Comparison of ENCODE assay signal across 21 mouse cellular contexts in genomic region chr4:45267883-45268282, GRCm38 (mm10). TPM values are rescaled to one million over a fixed set of nuclear protein-coding genes. Genes with fewer than 3 reads are reported as not detected.
DNase-seq lines count a peak whose midpoint lies in the region; ATAC-seq lines count a peak whose summit lies in the region.
"Had no signal": no experiment of that assay in that cellular context is flagged by ENCODE, and none has a peak within 500 bp of the region (broad histone marks: within the 10 kb centered on the region; RNA-seq: fewer than 3 reads in every experiment).

No protein-coding gene starts in this region.

- WGBS in liver, embryonic 13.5 days (ENCODE audit: insufficient replicate concordance) = 14% methylated on average over 3 of the region's 3 CpGs

- peak; percentile 89 for ATAC-seq in liver, embryonic 13.5 days (ENCODE audit: low read depth)
- ATAC-seq: forebrain, embryonic 13.5 days; hindbrain, embryonic 16.5 days had no signal

- peak; percentile 11 for DNase-seq in thymus, postnatal 14 days
- no peak for DNase-seq in thymus, postnatal 4 days
- peak; percentile 67 for DNase-seq in c-Kit-positive CD71-positive TER-119-negative erythroid progenitor cells, embryonic 14.5 days (ENCODE audit: low read depth)
- peak; percentile 51 for DNase-seq in liver, embryonic 13.5 days
- no peak for DNase-seq in urinary bladder, postnatal 14 days (ENCODE audit: low spot score)
- no peak for DNase-seq in kidney, postnatal 4 days
- DNase-seq in right cerebral cortex, postnatal 36 days (ENCODE audit: low spot score in 2 of 2) = no peak
- DNase-seq: B cell, adult 2 months; cerebellum, adult 9-11 months; gastrocnemius, postnatal 10 days; heart, adult 18-20 months; heart, postnatal 36 days; kidney, adult 11 months; kidney, postnatal 10 days; left cerebral cortex, postnatal 4 days; lung, postnatal 14 days had no signal

- peaks cover 28% of the 10 kb centered on the region for H3K4me1 ChIP-seq in liver, embryonic 13.5 days (replicated peaks)

- no peak overlapping the region for H3K4me3 ChIP-seq in liver, embryonic 13.5 days (replicated peaks)
- H3K4me3 ChIP-seq: embryonic facial prominence, embryonic 12.5 days; erythroblast, embryonic 14.5 days; forebrain, embryonic 13.5 days; midbrain, embryonic 12.5 days had no signal

- H3K27ac ChIP-seq in liver, embryonic 13.5 days = peak overlapping the region; percentile 53; the same call in 1 of the 2 replicates
- H3K27ac ChIP-seq: embryonic facial prominence, embryonic 12.5 days; forebrain, embryonic 13.5 days; midbrain, embryonic 12.5 days had no signal

- H3K36me3 ChIP-seq in liver, embryonic 13.5 days = no peaks in the 10 kb centered on the region
- H3K36me3 ChIP-seq: embryonic facial prominence, embryonic 12.5 days; midbrain, embryonic 12.5 days had no signal

- H3K27me3 ChIP-seq in liver, embryonic 13.5 days = no peaks in the 10 kb centered on the region; the same call in 1 of the 2 replicates
- H3K27me3 ChIP-seq: embryonic facial prominence, embryonic 12.5 days; forebrain, embryonic 13.5 days; midbrain, embryonic 12.5 days had no signal

- H3K9me3 ChIP-seq in liver, embryonic 13.5 days (replicated peaks) = no peaks in the 10 kb centered on the region
- H3K9me3 ChIP-seq: embryonic facial prominence, embryonic 12.5 days; forebrain, embryonic 13.5 days; midbrain, embryonic 12.5 days had no signal

- peak overlapping the region; percentile 32 for H3K4me2 ChIP-seq in liver, embryonic 13.5 days
- H3K4me2 ChIP-seq: embryonic facial prominence, embryonic 12.5 days; forebrain, embryonic 13.5 days; midbrain, embryonic 12.5 days had no signal

- peak overlapping the region; percentile 41; the same call in 1 of the 2 replicates for H3K9ac ChIP-seq in liver, embryonic 13.5 days
- H3K9ac ChIP-seq: embryonic facial prominence, embryonic 12.5 days; forebrain, embryonic 13.5 days; midbrain, embryonic 12.5 days had no signal

RNA-seq across cellular contexts. Expression of gene Trmt10b, which starts 29.0 kb away (rescaled TPM):
- polyA plus RNA-seq in liver, embryonic 13.5 days (2015; fragmentation: Nextera tagmentation; extraction: Ambion mirVana) = 6.0 and 7.3 TPM in 2 replicates

Comparison
In these comparisons a context has a peak if more than half of its experiments do, and no peak if none do; other contexts are left out.
1. DNase-seq: peak in thymus, postnatal 14 days (single experiment), c-Kit-positive CD71-positive TER-119-negative erythroid progenitor cells, embryonic 14.5 days (single experiment) and liver, embryonic 13.5 days (single experiment); none in thymus, postnatal 4 days (single experiment), urinary bladder, postnatal 14 days (single experiment), kidney, postnatal 4 days (0 of 2) and right cerebral cortex, postnatal 36 days (0 of 2).